Mouse (Mus musculus) liver, embryonic 13.5 days (tissue): ENCODE data around the gene Cyth1. TPM values are rescaled to one million over a fixed set of nuclear protein-coding genes. Genes with fewer than 3 reads are reported as not detected.

ENCODE experiments used
- ATAC-seq: fragments of 200-750 bp; cut with Nextera tagmentation; 2 replicates; pipeline ENCODE4 v1.8.0; 2017; ENCODE audit warnings: low read depth, mild to moderate bottlenecking, moderate number of reproducible peaks, moderate library complexity
- DNase-seq: peaks from one replicate; pipeline ENCODE4 v3.0.0; 2022
- H3K27ac ChIP-seq: fragments of 300-500 bp; sonication (generic); 2 replicates; pipeline ENCODE4 v1.5.1; 2015; ENCODE audit warnings: moderate library complexity, mild to moderate bottlenecking, inconsistent platforms
- H3K27me3 ChIP-seq: fragments of 300-500 bp; sonication (generic); 2 replicates; pipeline ENCODE4 v1.6.1; 2015; ENCODE audit warnings: mild to moderate bottlenecking, inconsistent platforms
- H3K36me3 ChIP-seq: fragments of 300-500 bp; sonication (generic); 2 replicates; pipeline ENCODE4 v1.6.1; 2015; ENCODE audit warnings: mild to moderate bottlenecking, inconsistent platforms
- H3K4me1 ChIP-seq: fragments of 300-500 bp; sonication (generic); replicated peaks from 2 replicates; pipeline ENCODE4 v1.6.1; 2015; ENCODE audit warnings: inconsistent platforms
- H3K4me2 ChIP-seq: fragments of 300-500 bp; sonication (generic); 2 replicates; pipeline ENCODE4 v1.6.1; 2015; ENCODE audit warnings: inconsistent platforms, mild to moderate bottlenecking, moderate library complexity
- H3K4me3 ChIP-seq: fragments of 300-500 bp; sonication (generic); replicated peaks from 2 replicates; pipeline ENCODE4 v1.5.1; 2015; ENCODE audit warnings: mild to moderate bottlenecking, inconsistent platforms
- H3K9ac ChIP-seq: fragments of 300-500 bp; sonication (generic); 2 replicates; pipeline ENCODE4 v1.6.1; 2015; ENCODE audit warnings: mild to moderate bottlenecking, inconsistent platforms
- H3K9me3 ChIP-seq: fragments of 300-500 bp; sonication (generic); replicated peaks from 2 replicates; pipeline ENCODE4 v1.6.1; 2016; ENCODE audit warnings: inconsistent platforms
- WGBS: fragments of 180-500 bp; shearing (Covaris S2); methylation state at CpG from one replicate; pipeline ENCODE4 v1.1.7; 2015; ENCODE audit not compliant: insufficient replicate concordance; 5-methylcytosine and 5-hydroxymethylcytosine counted together
- polyA plus RNA-seq: library from polyadenylated mRNA; unstranded; fragments of >200 nt; fragmentation: Nextera tagmentation; extraction: Ambion mirVana; gene quantifications from 2 replicates; pipeline ENCODE4 v1.2.1, GENCODE M21; 2015

Cyth1 gene
- polyA plus RNA-seq, 1 experiment from 2014 or later = 2.3 TPM

GRCm38 (mm10) chr11:118207424-118208033 is 40.9 kb downstream of the Cyth1 start:
- H3K4me1 ChIP-seq = peaks cover 61% of the 10 kb centered on the region
- H3K27ac ChIP-seq = no peak overlapping the region
- no peaks in the 10 kb centered on the region for H3K9me3 ChIP-seq
- ATAC-seq (no peak), DNase-seq (no peak)
- no peaks in the 10 kb centered on the region for H3K36me3 ChIP-seq
- no peak overlapping the region for H3K4me3 ChIP-seq
- no peak overlapping the region for H3K4me2 ChIP-seq
- no peaks in the 10 kb centered on the region for H3K27me3 ChIP-seq
- no peak overlapping the region for H3K9ac ChIP-seq
- 80% methylated on average over 3 of the region's 3 CpGs for WGBS

GRCm38 (mm10) chr11:118206267-118206666 is 42.1 kb downstream of the Cyth1 start:
- WGBS = 62% methylated on average over 3 of the region's 3 CpGs
- H3K9me3 ChIP-seq = no peaks in the 10 kb centered on the region
- H3K9ac ChIP-seq = no peak overlapping the region
- H3K4me1 ChIP-seq = peaks cover 62% of the 10 kb centered on the region
- ATAC-seq (no peak), DNase-seq (no peak)
- no peaks in the 10 kb centered on the region for H3K36me3 ChIP-seq
- H3K27me3 ChIP-seq = no peaks in the 10 kb centered on the region
- H3K4me3 ChIP-seq = no peak overlapping the region
- H3K27ac ChIP-seq = no peak overlapping the region
- H3K4me2 ChIP-seq = no peak overlapping the region

GRCm38 (mm10) chr11:118203469-118203868 is 44.9 kb downstream of the Cyth1 start:
- Histone ChIP-seq H3K4me1 (peaks cover 54% of the 10 kb centered on the region), H3K4me3 (no peak overlapping the region), H3K27me3 (no peaks in the 10 kb centered on the region), H3K36me3 (no peaks in the 10 kb centered on the region), H3K9ac (no peak overlapping the region), H3K9me3 (no peaks in the 10 kb centered on the region), H3K27ac (no peak overlapping the region), H3K4me2 (no peak overlapping the region)
- DNase-seq (no peak), ATAC-seq (no peak)
- 76% methylated on average over 6 of the region's 6 CpGs for WGBS

DNA sequence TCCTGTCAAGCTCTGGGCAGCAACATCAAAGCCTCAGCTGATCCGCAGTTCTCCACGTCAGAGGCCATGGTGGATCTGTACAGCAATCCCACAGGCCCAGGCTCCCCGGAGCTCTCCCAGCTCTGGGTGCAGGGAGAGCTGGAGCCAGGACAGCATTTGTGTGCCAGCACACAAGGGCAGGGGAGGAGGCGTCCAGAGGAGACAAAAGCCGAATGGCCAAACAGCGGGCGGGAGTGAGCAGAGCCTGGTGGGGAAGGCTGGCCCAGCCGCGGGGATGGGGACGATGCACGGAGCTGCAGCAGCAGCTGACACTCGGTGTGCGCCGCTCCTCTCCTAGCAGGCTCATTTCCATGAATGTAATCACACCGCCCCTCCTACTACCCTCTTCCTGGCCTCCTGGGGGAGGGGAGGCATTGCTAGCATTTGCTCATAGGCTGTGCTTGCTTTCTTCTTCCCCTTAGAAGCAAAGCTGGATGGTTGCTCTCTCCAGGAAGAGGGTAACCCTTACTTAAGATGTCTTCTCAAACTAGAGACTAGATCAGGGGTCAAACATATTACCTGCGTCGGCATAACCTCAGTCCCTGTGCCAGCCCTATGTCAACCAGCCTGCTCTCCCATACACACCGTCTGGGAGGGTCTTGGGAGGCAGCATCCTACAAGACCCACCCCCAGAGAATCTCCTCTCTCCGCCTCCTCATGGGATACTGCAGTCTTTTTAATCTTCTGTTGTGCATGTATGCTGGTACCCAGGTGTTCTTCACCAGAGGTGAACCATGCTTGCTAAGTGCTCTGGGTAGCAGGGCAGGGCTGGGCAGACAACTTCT is 45.8 kb downstream of the Cyth1 start:
- ATAC-seq = peak; percentile 48
- Histone ChIP-seq H3K9me3 (no peaks in the 10 kb centered on the region), H3K4me3 (peak overlapping the region; percentile 30), H3K36me3 (no peaks in the 10 kb centered on the region), H3K4me1 (peaks cover 55% of the 10 kb centered on the region), H3K27ac (peak overlapping the region; percentile 43), H3K27me3 (no peaks in the 10 kb centered on the region), H3K4me2 (peak overlapping the region; percentile 57), H3K9ac (0 out of 2 replicates have a peak overlapping the region, but pooled peaks have one; percentile 31)
- WGBS = 10% methylated on average over 19 of the region's 19 CpGs
- DNase-seq = no peak

GRCm38 (mm10) chr11:118201833-118202409 is 46.5 kb downstream of the Cyth1 start:
- H3K4me1 ChIP-seq = peaks cover 53% of the 10 kb centered on the region
- H3K9ac ChIP-seq = 0 out of 2 replicates have a peak overlapping the region, but pooled peaks have one; percentile 31
- no peaks in the 10 kb centered on the region for H3K9me3 ChIP-seq
- no peak for DNase-seq
- H3K4me3 ChIP-seq = peak overlapping the region; percentile 30
- ATAC-seq = peak; percentile 16; the same call in 1 of the 2 replicates
- H3K27ac ChIP-seq = peak overlapping the region; percentile 43
- H3K4me2 ChIP-seq = peak overlapping the region; percentile 57
- 45% methylated on average over 9 of the region's 9 CpGs for WGBS
- H3K36me3 ChIP-seq = no peaks in the 10 kb centered on the region
- no peaks in the 10 kb centered on the region for H3K27me3 ChIP-seq

DNA sequence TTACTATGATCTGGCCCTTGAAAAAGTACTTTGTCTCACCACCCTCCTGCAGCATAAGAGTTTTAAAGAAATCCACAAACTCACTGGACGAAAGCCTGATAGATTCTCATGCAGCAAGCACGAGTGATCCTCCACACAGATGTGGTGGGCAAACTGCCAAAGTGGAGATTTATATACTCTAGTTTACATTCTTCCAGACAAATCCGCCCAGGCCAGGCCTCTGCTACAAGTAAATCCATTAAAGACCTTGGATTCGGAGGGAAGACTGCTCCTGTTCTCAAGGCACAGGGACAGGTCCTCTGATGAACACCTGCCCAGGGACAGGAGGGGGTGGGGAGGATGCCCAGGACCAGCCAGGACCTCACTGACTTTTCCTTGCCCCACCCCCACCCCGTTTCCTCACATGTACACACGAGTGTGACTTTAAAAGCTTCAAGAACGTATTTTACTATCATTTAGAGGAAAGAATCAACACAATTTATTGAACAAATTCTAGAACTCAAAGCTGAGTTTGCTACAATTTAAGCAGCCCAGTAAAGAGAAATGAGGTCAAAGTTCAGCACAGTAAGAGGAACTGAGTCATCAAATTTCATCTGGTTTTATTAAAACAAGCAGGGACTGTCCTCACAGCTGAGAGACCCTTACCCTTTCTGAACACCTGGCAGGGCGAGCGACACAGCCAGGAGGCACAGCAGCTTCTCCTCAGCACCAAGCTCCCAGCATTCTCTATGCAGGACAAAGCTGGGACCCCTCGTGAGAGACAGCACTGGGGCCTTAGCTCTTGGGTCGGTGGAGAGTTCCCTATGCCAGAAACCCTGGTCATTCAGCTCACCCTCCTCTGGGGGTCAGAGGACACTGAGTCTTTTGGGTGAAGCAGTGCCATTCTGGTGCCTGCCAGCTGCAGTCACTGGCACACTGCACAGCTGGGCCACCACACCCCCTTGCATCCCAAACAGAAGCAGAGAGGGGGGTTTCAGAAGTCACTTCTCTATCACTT is 47.3 kb downstream of the Cyth1 start:
- ATAC-seq (no peak), DNase-seq (no peak)

DNA sequence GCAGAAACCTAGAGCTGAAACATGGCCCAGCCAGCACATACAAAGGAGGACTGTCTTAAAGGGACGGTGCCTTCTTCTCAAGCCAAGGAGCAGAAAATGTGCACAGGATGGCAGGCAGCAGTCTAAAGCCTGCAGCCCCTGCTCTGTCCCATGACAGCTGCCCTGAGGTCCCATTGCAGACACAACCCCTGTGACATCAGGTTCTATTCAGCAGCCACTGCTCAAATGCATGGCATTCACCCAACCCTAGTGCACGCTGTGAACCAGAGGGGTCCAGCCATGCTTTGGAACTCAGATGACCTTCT is 50.1 kb downstream of the Cyth1 start:
- DNase-seq = no peak
- H3K9me3 ChIP-seq = no peaks in the 10 kb centered on the region
- H3K4me3 ChIP-seq = no peak overlapping the region
- no peaks in the 10 kb centered on the region for H3K27me3 ChIP-seq
- no peaks in the 10 kb centered on the region for H3K36me3 ChIP-seq
- 69% methylated on average over 2 of the region's 2 CpGs for WGBS
- H3K4me2 ChIP-seq = no peak overlapping the region
- H3K27ac ChIP-seq = no peak overlapping the region
- ATAC-seq = no peak
- H3K9ac ChIP-seq = no peak overlapping the region
- peaks cover 61% of the 10 kb centered on the region for H3K4me1 ChIP-seq

More for the DNA sequence above, 47.3 kb downstream of the Cyth1 start:
- no peaks in the 10 kb centered on the region for H3K9me3 ChIP-seq
- peaks cover 53% of the 10 kb centered on the region for H3K4me1 ChIP-seq
- no peak overlapping the region for H3K9ac ChIP-seq
- no peak overlapping the region for H3K4me3 ChIP-seq
- H3K27me3 ChIP-seq = no peaks in the 10 kb centered on the region
- peak overlapping the region; percentile 57; the same call in 1 of the 2 replicates for H3K4me2 ChIP-seq
- WGBS = 41% methylated on average over 11 of the region's 11 CpGs
- H3K36me3 ChIP-seq = no peaks in the 10 kb centered on the region
- 0 out of 2 replicates have a peak overlapping the region, but pooled peaks have one; percentile 43 for H3K27ac ChIP-seq

GRCm38 (mm10) chr11:118197508-118198295 is 50.7 kb downstream of the Cyth1 start:
- Histone ChIP-seq H3K9ac (no peak overlapping the region), H3K9me3 (no peaks in the 10 kb centered on the region), H3K4me1 (peaks cover 56% of the 10 kb centered on the region), H3K36me3 (no peaks in the 10 kb centered on the region), H3K4me3 (no peak overlapping the region), H3K27ac (no peak overlapping the region), H3K4me2 (no peak overlapping the region), H3K27me3 (no peaks in the 10 kb centered on the region)
- WGBS = 57% methylated on average over 13 of the region's 13 CpGs
- ATAC-seq (no peak), DNase-seq (no peak)

DNA sequence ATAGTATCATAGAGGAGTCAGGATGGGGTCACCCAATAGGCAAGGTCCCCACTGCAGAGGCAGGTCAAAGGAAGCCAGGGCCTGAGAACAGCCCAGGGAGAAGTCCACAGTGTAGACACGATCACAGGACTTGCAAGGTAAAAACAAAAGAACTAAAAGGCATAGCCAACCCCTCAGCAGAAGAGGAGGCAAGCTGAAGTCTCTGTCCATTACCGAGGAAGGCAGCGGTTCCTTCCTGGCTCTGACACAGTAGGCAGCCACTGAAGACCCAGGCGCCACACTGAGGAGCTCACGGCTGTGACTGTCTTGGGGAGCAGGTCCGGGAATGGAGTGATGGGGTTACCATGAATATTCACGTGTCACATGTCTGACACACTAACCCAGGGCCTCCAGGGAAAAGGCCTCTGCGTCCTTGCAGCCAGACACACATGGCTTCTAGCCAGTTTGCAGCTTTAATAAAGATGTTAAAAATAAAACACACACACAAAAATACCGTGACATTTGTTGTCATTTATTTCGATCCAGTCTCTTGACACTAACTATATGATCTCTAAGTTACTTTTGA is 51.5 kb downstream of the Cyth1 start:
- Histone ChIP-seq H3K36me3 (no peaks in the 10 kb centered on the region), H3K27ac (no peak overlapping the region), H3K4me3 (no peak overlapping the region), H3K9ac (no peak overlapping the region), H3K27me3 (no peaks in the 10 kb centered on the region), H3K4me2 (no peak overlapping the region), H3K9me3 (no peaks in the 10 kb centered on the region), H3K4me1 (peaks cover 48% of the 10 kb centered on the region)
- DNase-seq (no peak), ATAC-seq (no peak)
- WGBS = 64% methylated on average over 10 of the region's 10 CpGs
